Mouse (Mus musculus) neural tube, embryonic 12.5 days (tissue): ENCODE results near the gene Ccnb1. TPM values are rescaled to one million over a fixed set of nuclear protein-coding genes. Genes with fewer than 3 reads are reported as not detected.
A peak's percentile ranks its signal among the peaks of the same experiment; 100 is the strongest.
"Not testable (repeated sequence)": the region's sequence is repeated elsewhere in the genome, so short reads cannot be mapped to it uniquely, and the experiment has no call there.

Experiments used
- ATAC-seq: fragments of 200-750 bp; cut with Nextera tagmentation; 2 replicates; pipeline ENCODE4 v1.8.0; 2017; ENCODE audit warnings: low read depth, mild to moderate bottlenecking, moderate TSS enrichment, moderate library complexity; ENCODE audit not compliant: low FRiP score
- H3K27ac ChIP-seq: fragments of 300-500 bp; sonication (generic); 2 replicates; pipeline ENCODE4 v1.5.1; 2016
- H3K27me3 ChIP-seq: fragments of 300-500 bp; sonication (generic); replicated peaks from 2 replicates; pipeline ENCODE4 v1.6.1; 2016; ENCODE audit warnings: mild to moderate bottlenecking
- H3K36me3 ChIP-seq: fragments of 300-500 bp; sonication (generic); 2 replicates; pipeline ENCODE4 v1.6.1; 2016; ENCODE audit warnings: mild to moderate bottlenecking
- H3K4me1 ChIP-seq: fragments of 300-500 bp; sonication (generic); 2 replicates; pipeline ENCODE4 v1.6.1; 2016
- H3K4me2 ChIP-seq: fragments of 300-500 bp; sonication (generic); replicated peaks from 2 replicates; pipeline ENCODE4 v1.6.1; 2016; ENCODE audit warnings: mild to moderate bottlenecking
- H3K4me3 ChIP-seq: fragments of 300-500 bp; sonication (generic); 2 replicates; pipeline ENCODE4 v1.5.1; 2016
- H3K9ac ChIP-seq: fragments of 300-500 bp; sonication (generic); 2 replicates; pipeline ENCODE4 v1.6.1; 2016; ENCODE audit warnings: mild to moderate bottlenecking
- H3K9me3 ChIP-seq: fragments of 300-500 bp; sonication (generic); 2 replicates; pipeline ENCODE4 v1.6.1; 2016; ENCODE audit warnings: mild to moderate bottlenecking
- WGBS: fragments of 180-500 bp; shearing (Covaris S2); methylation state at CpG from one replicate; pipeline ENCODE4 v1.1.7; 2016; 5-methylcytosine and 5-hydroxymethylcytosine counted together
- polyA plus RNA-seq: library from polyadenylated mRNA; unstranded; fragments of >200 nt; fragmentation: Nextera tagmentation; extraction: Ambion mirVana; gene quantifications from 2 replicates; pipeline ENCODE4 v1.2.1, GENCODE M21; 2016

The Ccnb1 gene
- polyA plus RNA-seq, 1 experiment from 2014 or later, result 197 TPM

GRCm38 (mm10) chr13:100797171-100797570, 10.8 kb upstream of the Ccnb1 start:
- WGBS, result 89% methylated on average over 6 of the region's 6 CpGs
- peaks cover 13% of the 10 kb centered on the region; the same call in 1 of the 2 replicates for H3K36me3 ChIP-seq
- no peak overlapping the region for H3K9ac ChIP-seq
- no peak overlapping the region for H3K4me2 ChIP-seq
- H3K9me3 ChIP-seq, result no peaks in the 10 kb centered on the region
- no peak overlapping the region for H3K27ac ChIP-seq
- H3K4me1 ChIP-seq, result no peaks in the 10 kb centered on the region
- H3K27me3 ChIP-seq, result no peaks in the 10 kb centered on the region
- H3K4me3 ChIP-seq, result no peak overlapping the region
- no peak for ATAC-seq

GRCm38 (mm10) chr13:100789083-100789482, 2.7 kb upstream of the Ccnb1 start:
- Histone ChIP-seq H3K4me2 (no peak overlapping the region), H3K4me3 (no peak overlapping the region), H3K27ac (no peak overlapping the region), H3K36me3 (no peaks in the 10 kb centered on the region), H3K27me3 (no peaks in the 10 kb centered on the region), H3K4me1 (peaks cover 15% of the 10 kb centered on the region), H3K9ac (no peak overlapping the region), H3K9me3 (no peaks in the 10 kb centered on the region)
- no peak for ATAC-seq
- WGBS, result 92% methylated on average over 3 of the region's 3 CpGs

- not testable (repeated sequence) for H3K27me3 ChIP-seq, ATAC-seq, H3K4me2 ChIP-seq
Measured at GRCm38 (mm10) chr13:100788057-100788456, 1.7 kb upstream of the Ccnb1 start.

GRCm38 (mm10) chr13:100787316-100788010, 1.1 kb upstream of the Ccnb1 start:
- H3K4me1 ChIP-seq, result peaks cover 21% of the 10 kb centered on the region
- peaks cover 4% of the 10 kb centered on the region; the same call in 1 of the 2 replicates for H3K36me3 ChIP-seq
- no peak overlapping the region for H3K9ac ChIP-seq
- H3K4me3 ChIP-seq, result no peak overlapping the region
- no peaks in the 10 kb centered on the region for H3K27me3 ChIP-seq
- no peak overlapping the region for H3K27ac ChIP-seq
- 74% methylated on average over 6 of the region's 6 CpGs for WGBS
- no peak for ATAC-seq
- H3K4me2 ChIP-seq, result no peak overlapping the region
- no peaks in the 10 kb centered on the region for H3K9me3 ChIP-seq

More at GRCm38 (mm10) chr13:100788057-100788456, 1.7 kb upstream of the Ccnb1 start:
- H3K4me3 ChIP-seq, H3K9ac ChIP-seq, H3K36me3 ChIP-seq, H3K27ac ChIP-seq, H3K9me3 ChIP-seq: not testable (repeated sequence)
- peaks cover 21% of the 10 kb centered on the region for H3K4me1 ChIP-seq
- 96% methylated on average over 13 of the region's 14 CpGs for WGBS

- Histone ChIP-seq H3K4me1 (peaks cover 21% of the 10 kb centered on the region), H3K36me3 (peaks cover 6% of the 10 kb centered on the region; the same call in 1 of the 2 replicates), H3K27me3 (no peaks in the 10 kb centered on the region), H3K9me3 (no peaks in the 10 kb centered on the region), H3K4me3 (peak overlapping the region; percentile 70), H3K9ac (peak overlapping the region; percentile 64), H3K27ac (no peak overlapping the region), H3K4me2 (peak overlapping the region; percentile 96)
- peak; percentile 66 for ATAC-seq
- under 1% methylated on average over 30 of the region's 30 CpGs for WGBS
Measured at GRCm38 (mm10) chr13:100785806-100786413, 460 bp downstream of the Ccnb1 start.

- Histone ChIP-seq H3K27ac (no peak overlapping the region), H3K4me2 (no peak overlapping the region), H3K27me3 (no peaks in the 10 kb centered on the region), H3K4me1 (peaks cover 14% of the 10 kb centered on the region), H3K9me3 (no peaks in the 10 kb centered on the region), H3K4me3 (no peak overlapping the region), H3K9ac (no peak overlapping the region), H3K36me3 (peaks cover 14% of the 10 kb centered on the region)
- ATAC-seq, result no peak
- 89% methylated on average over 3 of the region's 3 CpGs for WGBS
Measured at GRCm38 (mm10) chr13:100777491-100777890, 8.9 kb downstream of the Ccnb1 start.

- WGBS, result 67% methylated on average over 6 of the region's 6 CpGs
- Histone ChIP-seq H3K27ac (no peak overlapping the region), H3K9ac (no peak overlapping the region), H3K36me3 (peaks cover 12% of the 10 kb centered on the region), H3K9me3 (no peaks in the 10 kb centered on the region), H3K27me3 (no peaks in the 10 kb centered on the region), H3K4me1 (peaks cover 14% of the 10 kb centered on the region), H3K4me3 (no peak overlapping the region), H3K4me2 (peak overlapping the region; percentile 95; the same call in 1 of the 2 replicates)
- ATAC-seq, result no peak
Measured at GRCm38 (mm10) chr13:100776710-100777109, 9.7 kb downstream of the Ccnb1 start.

- Histone ChIP-seq H3K9me3 (no peaks in the 10 kb centered on the region), H3K4me2 (peak overlapping the region; percentile 95), H3K27ac (no peak overlapping the region), H3K9ac (peak overlapping the region; percentile 76), H3K27me3 (no peaks in the 10 kb centered on the region), H3K4me1 (peaks cover 14% of the 10 kb centered on the region), H3K4me3 (peak overlapping the region; percentile 79), H3K36me3 (peaks cover 14% of the 10 kb centered on the region)
- ATAC-seq, result no peak; the same call in 1 of the 2 replicates
- WGBS, result 12% methylated on average over 8 of the region's 8 CpGs
Measured at GRCm38 (mm10) chr13:100776056-100776419, 10.3 kb downstream of the Ccnb1 start.

- Histone ChIP-seq H3K27me3 (no peaks in the 10 kb centered on the region), H3K9me3 (no peaks in the 10 kb centered on the region), H3K4me1 (peaks cover 14% of the 10 kb centered on the region), H3K36me3 (peaks cover 15% of the 10 kb centered on the region), H3K4me2 (peak within 1 kb of the TSS; percentile 95), H3K4me3 (peak within 1 kb of the TSS; percentile 79), H3K9ac (peak within 1 kb of the TSS; percentile 76), H3K27ac (no peak within 1 kb of the TSS)
- WGBS, result under 1% methylated on average over 46 of the region's 46 CpGs
- ATAC-seq, result peak; percentile 96
Measured at GRCm38 (mm10) chr13:100775252-100776055, 10.9 kb downstream of the Ccnb1 start, which contains the start of gene Cenph. Gene Cenph (minus strand): TSS chr13:100775899.

GRCm38 (mm10) chr13:100774704-100775103, 11.7 kb downstream of the Ccnb1 start:
- no peak overlapping the region for H3K27ac ChIP-seq
- peaks cover 14% of the 10 kb centered on the region for H3K4me1 ChIP-seq
- ATAC-seq, result no peak
- H3K9ac ChIP-seq, result peak overlapping the region; percentile 76; the same call in 1 of the 2 replicates
- no peaks in the 10 kb centered on the region for H3K27me3 ChIP-seq
- peak overlapping the region; percentile 95 for H3K4me2 ChIP-seq
- peaks cover 13% of the 10 kb centered on the region for H3K36me3 ChIP-seq
- peak overlapping the region; percentile 79 for H3K4me3 ChIP-seq
- H3K9me3 ChIP-seq, result no peaks in the 10 kb centered on the region

GRCm38 (mm10) chr13:100755329-100755728, 31.0 kb downstream of the Ccnb1 start:
- no peaks in the 10 kb centered on the region for H3K9me3 ChIP-seq
- no peaks in the 10 kb centered on the region for H3K27me3 ChIP-seq
- no peak overlapping the region for H3K4me2 ChIP-seq
- H3K36me3 ChIP-seq, result peaks cover 10% of the 10 kb centered on the region; the same call in 1 of the 2 replicates
- WGBS, result 93% methylated on average over 2 of the region's 2 CpGs
- H3K9ac ChIP-seq, result no peak overlapping the region
- H3K4me1 ChIP-seq, result no peaks in the 10 kb centered on the region
- H3K27ac ChIP-seq, result no peak overlapping the region
- no peak overlapping the region for H3K4me3 ChIP-seq
- no peak for ATAC-seq

GRCm38 (mm10) chr13:100754186-100754585, 32.2 kb downstream of the Ccnb1 start:
- H3K27ac ChIP-seq, result no peak overlapping the region
- no peaks in the 10 kb centered on the region for H3K36me3 ChIP-seq
- H3K9me3 ChIP-seq, result no peaks in the 10 kb centered on the region
- 66% methylated on average over 4 of the region's 4 CpGs for WGBS
- H3K4me3 ChIP-seq, result no peak overlapping the region
- no peak overlapping the region for H3K4me2 ChIP-seq
- no peak overlapping the region for H3K9ac ChIP-seq
- H3K4me1 ChIP-seq, result no peaks in the 10 kb centered on the region
- ATAC-seq, result no peak
- H3K27me3 ChIP-seq, result no peaks in the 10 kb centered on the region
